In genomic region chr11:52764894-52765677, GRCm38 (mm10) we compare ENCODE assay signal across 9 mouse cellular contexts. TPM values are rescaled to one million over a fixed set of nuclear protein-coding genes. Genes with fewer than 3 reads are reported as not detected.
A peak's percentile ranks its signal among the peaks of the same experiment; 100 is the strongest.
DNase-seq lines count a peak whose midpoint lies in the region; ATAC-seq and TF ChIP-seq lines count a peak whose summit lies in the region.
"Had no signal": no experiment of that assay in that cellular context is flagged by ENCODE, and none has a peak within 500 bp of the region (broad histone marks: within the 10 kb centered on the region; RNA-seq: fewer than 3 reads in every experiment).

No protein-coding gene starts in this region.

- H3K9me3 ChIP-seq in hindbrain, embryonic 14.5 days (ENCODE audit: control insufficient read depth, low read length), result no peaks in the 10 kb centered on the region
- H3K9me3 ChIP-seq in stomach, postnatal 0 days (ENCODE audit: control insufficient read depth, low read length), result no peaks in the 10 kb centered on the region

- TF ChIP-seq CTCF in cerebellum, adult 2 months (IDR thresholded peaks at IDR 0.05; ENCODE audit: borderline replicate concordance, insufficient read depth, low read depth, low read length), result no peak
- TF ChIP-seq CTCF in testis, adult 2 months (IDR thresholded peaks at IDR 0.05; ENCODE audit: control insufficient read depth, insufficient read depth, insufficient replicate concordance, low read depth, low read length), result no peak
- TF ChIP-seq CTCF in stomach, postnatal 0 days (IDR thresholded peaks at IDR 0.05; ENCODE audit: low read depth), result no peak

- no peak for TF ChIP-seq POLR2A in cerebellum, adult 2 months (IDR thresholded peaks at IDR 0.05; ENCODE audit: borderline replicate concordance, insufficient read depth, low read length)
- no peak for TF ChIP-seq POLR2A in testis, adult 2 months (IDR thresholded peaks at IDR 0.05; ENCODE audit: control insufficient read depth, low read depth, low read length)

- H3K4me3 ChIP-seq in cerebellum, adult 2 months (replicated peaks; ENCODE audit: insufficient read depth, low read depth, low read length), result peak overlapping the region; percentile 78
- peak overlapping the region; percentile 41; the same call in 1 of the 2 replicates for H3K4me3 ChIP-seq in testis, adult 2 months (ENCODE audit: control insufficient read depth, low read depth, low read length)
- peak overlapping the region; percentile 61 for H3K4me3 ChIP-seq in hindbrain, embryonic 14.5 days (replicated peaks; ENCODE audit: low read length)
- peak overlapping the region; percentile 47 for H3K4me3 ChIP-seq in stomach, postnatal 0 days (ENCODE audit: low read depth, low read length)
- H3K4me3 ChIP-seq: myocyte had no signal

- peak overlapping the region; percentile 97 for H3K4me2 ChIP-seq in hindbrain, embryonic 14.5 days (replicated peaks)
- peak overlapping the region; percentile 82 for H3K4me2 ChIP-seq in stomach, postnatal 0 days (replicated peaks; ENCODE audit: low read depth)

- no peaks in the 10 kb centered on the region; the same call in 1 of the 2 replicates for H3K4me1 ChIP-seq in cerebellum, adult 2 months (ENCODE audit: control insufficient read depth, insufficient read depth, low read length)
- H3K4me1 ChIP-seq in testis, adult 2 months (ENCODE audit: control insufficient read depth, insufficient read depth, low read length), result peaks cover 8% of the 10 kb centered on the region
- H3K4me1 ChIP-seq in hindbrain, embryonic 14.5 days (replicated peaks; ENCODE audit: control insufficient read depth, insufficient read depth, low read length), result peaks cover 12% of the 10 kb centered on the region
- H3K4me1 ChIP-seq in stomach, postnatal 0 days (replicated peaks; ENCODE audit: control insufficient read depth, insufficient read depth), result 0 out of 2 replicates have a peak, but pooled peaks cover 7% of the 10 kb centered on the region

- no peak for TF ChIP-seq EP300 in stomach, postnatal 0 days (optimal IDR thresholded peaks at IDR 0.05)

- no peak for DNase-seq in cerebellum, adult 2 months
- no peak for DNase-seq in cerebellum, adult 18-20 months
- DNase-seq in testis, postnatal 14 days (ENCODE audit: low spot score), result no peak
- DNase-seq in hindbrain, embryonic 14.5 days (ENCODE audit: low spot score), result no peak
- peak; percentile 17 for DNase-seq in mesoderm, embryonic 11.5 days (ENCODE audit: low read depth, low spot score)
- DNase-seq in stomach, postnatal 0 days (ENCODE audit: low spot score), result no peak

- no peaks in the 10 kb centered on the region for H3K36me3 ChIP-seq in testis, adult 2 months (ENCODE audit: control insufficient read depth, insufficient read depth, low read length)
- no peaks in the 10 kb centered on the region for H3K36me3 ChIP-seq in hindbrain, embryonic 14.5 days (replicated peaks; ENCODE audit: control insufficient read depth, insufficient read depth)
- no peaks in the 10 kb centered on the region for H3K36me3 ChIP-seq in stomach, postnatal 0 days (ENCODE audit: control insufficient read depth, insufficient read depth, low read length)

- H3K9ac ChIP-seq in hindbrain, embryonic 14.5 days, result peak overlapping the region; percentile 69
- peak overlapping the region; percentile 38; the same call in 1 of the 2 replicates for H3K9ac ChIP-seq in stomach, postnatal 0 days (ENCODE audit: low read length)

- H3K27me3 ChIP-seq in cerebellum, adult 2 months (ENCODE audit: control insufficient read depth, insufficient read depth, low read length), result no peaks in the 10 kb centered on the region
- H3K27me3 ChIP-seq in testis, adult 2 months (ENCODE audit: control insufficient read depth, insufficient read depth, low read length), result peaks cover 2% of the 10 kb centered on the region; the same call in 1 of the 2 replicates
- peaks cover 28% of the 10 kb centered on the region for H3K27me3 ChIP-seq in hindbrain, embryonic 14.5 days (ENCODE audit: control insufficient read depth, insufficient read depth, low read length)
- peaks cover 13% of the 10 kb centered on the region for H3K27me3 ChIP-seq in stomach, postnatal 0 days (ENCODE audit: control insufficient read depth, insufficient read depth, low read length)

- WGBS in cerebellum, adult 2 months, result under 1% methylated on average over 53 of the region's 53 CpGs
- under 1% methylated on average over 53 of the region's 53 CpGs for WGBS in hindbrain, embryonic 14.5 days
- 2% methylated on average over 45 of the region's 53 CpGs for WGBS in stomach, postnatal 0 days

- ATAC-seq in hindbrain, embryonic 14.5 days (ENCODE audit: low FRiP score), result no peak
- peak; percentile 38; the same call in 1 of the 2 replicates for ATAC-seq in stomach, postnatal 0 days (ENCODE audit: low FRiP score, low TSS enrichment)
- no peak for ATAC-seq in megakaryocyte-erythroid progenitor cell, adult 5-6 weeks (replicated peaks; ENCODE audit: low FRiP score, low TSS enrichment, poor library complexity, severe bottlenecking)

- peak overlapping the region; percentile 58; the same call in 1 of the 2 replicates for H3K27ac ChIP-seq in cerebellum, adult 2 months (ENCODE audit: insufficient read depth, low read length)
- no peak overlapping the region for H3K27ac ChIP-seq in testis, adult 2 months (ENCODE audit: control insufficient read depth, insufficient read depth, low read depth, low read length)
- H3K27ac ChIP-seq in hindbrain, embryonic 14.5 days, result no peak overlapping the region
- H3K27ac ChIP-seq in stomach, postnatal 0 days (replicated peaks), result no peak overlapping the region

RNA-seq across cellular contexts. Expression of gene Fstl4, which starts 0.7 kb away (rescaled TPM):
- 4.1 and 5.2 TPM in 2 replicates for polyA plus RNA-seq in cerebellum, adult 2 months (2012; rRNA removed)
- polyA plus RNA-seq in testis, adult 2 months (2012; rRNA removed), result 0.22 and 0.34 TPM in 2 replicates
- polyA plus RNA-seq in hindbrain, embryonic 14.5 days (2014; fragmentation: Nextera tagmentation; extraction: Ambion mirVana), result 10.1 and 10.5 TPM in 2 replicates
- polyA plus RNA-seq in stomach, postnatal 0 days (2015; fragmentation: Nextera tagmentation; extraction: Ambion mirVana), result 1.1 TPM in 2 replicates
- 0.49 TPM in 1 of 2 replicates, not detected in the other for total RNA-seq in megakaryocyte-erythroid progenitor cell, adult 5-6 weeks (2014; fragmentation: Nextera tagmentation)
- 0.19 TPM in 1 of 2 replicates, not detected in the other for total RNA-seq in megakaryocyte-erythroid progenitor cell, adult 5-6 weeks (2017)
- polyA plus RNA-seq: myocyte had no signal
